Mouse (Mus musculus) skeletal muscle tissue, postnatal 0 days (tissue): ENCODE results near the gene Tspo. TPM values are rescaled to one million over a fixed set of nuclear protein-coding genes. Genes with fewer than 3 reads are reported as not detected.

ENCODE experiments used
- microRNA-seq, 2 experiments: library from miRNA; unstranded; fragments of <30 nt; microRNA quantifications; one replicate each; pipeline ENCODE4; 2016
- polyA plus RNA-seq: library from polyadenylated mRNA; unstranded; fragments of >200 nt; fragmentation: Nextera tagmentation; extraction: Ambion mirVana; gene quantifications from 2 replicates; pipeline ENCODE4 v1.2.1, GENCODE M21; 2015

Gene Tspo
- 72.7 and 202 TPM in 2 replicates for polyA plus RNA-seq

GRCm38 (mm10) chr15:83563327-83563856, at the start of gene Tspo, which contains the start of gene Mcat:
Gene Tspo (plus strand): TSS chr15:83563592.
Gene Mcat (minus strand): TSS chr15:83563787.

GRCm38 (mm10) chr15:83526424-83527091, 36.8 kb upstream of the Tspo start, which contains the start of gene Bik:
Gene Bik (plus strand): TSS chr15:83526862.

GRCm38 (mm10) chr15:83594513-83595363, 31.3 kb downstream of the Tspo start, which contains the start of gene Ttll12:
Gene Ttll12 (minus strand): TSS chr15:83595157.

Small RNA genes lying within 50 kb of the gene (microRNA-seq; reads per million reads assigned to microRNA genes)
- gene Gm24575 = 0 reads per million in 2 experiments

Other genes starting within 250 kb of the Tspo start
- gene Arfgap3, start 213.3 kb upstream of the Tspo start, polyA plus RNA-seq = 26.4 and 27.2 TPM in 2 replicates
- 37.4 and 38.3 TPM in 2 replicates for gene Pacsin2, start 99.0 kb upstream of the Tspo start, polyA plus RNA-seq
- 11.2 and 13.9 TPM in 2 replicates for gene Ttll1, start 52.7 kb upstream of the Tspo start, polyA plus RNA-seq
- gene Bik, start 36.7 kb upstream of the Tspo start, polyA plus RNA-seq = 3.5 and 4.1 TPM in 2 replicates
- gene Mcat, start 195 bp downstream of the Tspo start, polyA plus RNA-seq = 35.8 and 38.3 TPM in 2 replicates
- gene Ttll12, start 31.6 kb downstream of the Tspo start, polyA plus RNA-seq = 13.1 and 13.3 TPM in 2 replicates
- gene Scube1, start 161.4 kb downstream of the Tspo start, polyA plus RNA-seq = 1.1 and 1.3 TPM in 2 replicates
- 0.12 and 0.13 TPM in 2 replicates for gene Mpped1, start 215.9 kb downstream of the Tspo start, polyA plus RNA-seq